Mouse (Mus musculus) adipocyte (in vitro differentiated cells): ENCODE results near the gene Stxbp3.
A peak's percentile ranks its signal among the peaks of the same experiment; 100 is the strongest.
"Not testable (repeated sequence)": the region's sequence is repeated elsewhere in the genome, so short reads cannot be mapped to it uniquely, and the experiment has no call there.

ENCODE experiments used
- DNase-seq: peaks from one replicate; pipeline ENCODE4 v3.0.0-alpha.2; 2016; ENCODE audit warnings: low spot score

Stxbp3 gene

GRCm38 (mm10) chr3:108856386-108857123 lies 16.2 kb upstream of the Stxbp3 start:
- no peak for DNase-seq

- peak; percentile 72 for DNase-seq
Observed at GRCm38 (mm10) chr3:108855864-108856263, 15.5 kb upstream of the Stxbp3 start.

GRCm38 (mm10) chr3:108855371-108855770 lies 15.0 kb upstream of the Stxbp3 start:
- peak; percentile 87 for DNase-seq

GRCm38 (mm10) chr3:108853266-108853665 lies 12.9 kb upstream of the Stxbp3 start:
- DNase-seq = no peak

- DNase-seq = peak; percentile 74
Observed at GRCm38 (mm10) chr3:108851996-108852697, 11.8 kb upstream of the Stxbp3 start.

- no peak for DNase-seq
Observed at GRCm38 (mm10) chr3:108851554-108851953, 11.2 kb upstream of the Stxbp3 start.

- DNase-seq = no peak
Observed at GRCm38 (mm10) chr3:108851075-108851474, 10.7 kb upstream of the Stxbp3 start.

- DNase-seq = peak; percentile 88
Observed at GRCm38 (mm10) chr3:108850506-108850905, 10.2 kb upstream of the Stxbp3 start.

- DNase-seq = no peak
Observed at GRCm38 (mm10) chr3:108846616-108847015, 6.3 kb upstream of the Stxbp3 start.

GRCm38 (mm10) chr3:108844521-108844920 lies 4.2 kb upstream of the Stxbp3 start:
- DNase-seq = no peak

GRCm38 (mm10) chr3:108844026-108844425 lies 3.7 kb upstream of the Stxbp3 start:
- no peak for DNase-seq

GRCm38 (mm10) chr3:108840716-108841054 lies 359 bp upstream of the Stxbp3 start:
- no peak for DNase-seq

- DNase-seq = no peak
Observed at GRCm38 (mm10) chr3:108839647-108839999, 703 bp downstream of the Stxbp3 start.

- no peak for DNase-seq
Observed at GRCm38 (mm10) chr3:108838980-108839379, 1.3 kb downstream of the Stxbp3 start.

GRCm38 (mm10) chr3:108836931-108837330 lies 3.4 kb downstream of the Stxbp3 start:
- no peak for DNase-seq

- not testable (repeated sequence) for DNase-seq
Observed at GRCm38 (mm10) chr3:108833717-108834116, 6.6 kb downstream of the Stxbp3 start.

GRCm38 (mm10) chr3:108831750-108832149 lies 8.6 kb downstream of the Stxbp3 start:
- no peak for DNase-seq

GRCm38 (mm10) chr3:108830493-108830892 lies 9.8 kb downstream of the Stxbp3 start:
- DNase-seq = no peak

GRCm38 (mm10) chr3:108815631-108816030 lies 24.7 kb downstream of the Stxbp3 start:
- DNase-seq = no peak

GRCm38 (mm10) chr3:108810747-108811263 lies 29.5 kb downstream of the Stxbp3 start:
- no peak for DNase-seq

GRCm38 (mm10) chr3:108805622-108806021 lies 34.7 kb downstream of the Stxbp3 start:
- DNase-seq = no peak

- no peak for DNase-seq
Observed at GRCm38 (mm10) chr3:108798375-108798774, 42.0 kb downstream of the Stxbp3 start.

GRCm38 (mm10) chr3:108797723-108798122 lies 42.6 kb downstream of the Stxbp3 start:
- no peak for DNase-seq
